Mouse (Mus musculus) lung, adult 2 months (tissue): ENCODE results near the gene Ccnb1ip1.

Experiments used
- CTCF ChIP-seq: fragments of 200-500 bp; IDR thresholded peaks from 2 replicates; pipeline ENCODE4 v1.5.1; 2011; ENCODE audit warnings: mild to moderate bottlenecking, low read length, control low read depth; ENCODE audit not compliant: insufficient read depth
- POLR2A ChIP-seq: fragments of 200-500 bp; IDR thresholded peaks from 2 replicates; pipeline ENCODE4 v1.6.1; 2011; ENCODE audit warnings: low read depth, mild to moderate bottlenecking, control low read depth, low read length, borderline replicate concordance; ENCODE audit errors: extremely low read depth

DNA sequence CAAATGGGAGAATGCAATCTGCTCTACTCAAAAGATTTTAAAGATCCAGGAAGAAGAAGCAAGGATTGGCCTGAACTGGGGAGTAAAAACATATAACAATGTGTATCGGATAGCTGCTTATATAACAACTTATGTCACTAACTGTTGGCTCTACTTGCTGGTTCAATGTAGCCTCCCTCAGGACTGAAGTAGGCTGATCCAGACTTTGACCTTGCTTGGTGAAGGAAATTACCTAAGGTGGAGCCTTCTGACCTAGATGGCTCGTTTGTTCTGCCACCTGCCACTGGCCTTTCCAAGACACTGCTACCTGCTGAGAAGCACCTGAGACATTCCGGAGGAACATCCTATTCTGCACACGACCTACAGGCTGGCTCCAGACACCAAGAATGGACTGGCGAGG, 48.3 kb upstream of the Ccnb1ip1 start:
- TF ChIP-seq CTCF (no peak), POLR2A (no peak)
